Mouse (Mus musculus) spleen, adult 2 months (tissue): ENCODE data around the gene Tlx2. TPM values are rescaled to one million over a fixed set of nuclear protein-coding genes. Genes with fewer than 3 reads are reported as not detected.
A peak's percentile ranks its signal among the peaks of the same experiment; 100 is the strongest.

Experiments used
- DNase-seq, 2 experiments: peaks; one replicate each; pipeline versions ENCODE4 v3.0.0 to v3.0.0-alpha.2; 2012 to 2021; ENCODE audit warnings: low spot score in 2 of 2, low read depth in 1 of 2
- H3K27ac ChIP-seq: fragments of 200-500 bp; 2 replicates; pipeline ENCODE4 v1.5.1; 2012; ENCODE audit warnings: low read length, inconsistent platforms; ENCODE audit not compliant: insufficient read depth
- H3K27me3 ChIP-seq: fragments of 200-500 bp; 2 replicates; pipeline ENCODE4 v1.6.1; 2012; ENCODE audit warnings: mild to moderate bottlenecking, moderate library complexity, low read length, inconsistent platforms; ENCODE audit not compliant: control insufficient read depth, insufficient read depth
- H3K36me3 ChIP-seq: fragments of 200-500 bp; 2 replicates; pipeline ENCODE4 v1.6.1; 2012; ENCODE audit warnings: mild to moderate bottlenecking, low read length, inconsistent platforms; ENCODE audit not compliant: control insufficient read depth, insufficient read depth
- H3K4me1 ChIP-seq: fragments of 200-500 bp; 2 replicates; pipeline ENCODE4 v1.6.1; 2011; ENCODE audit warnings: inconsistent platforms; ENCODE audit not compliant: control insufficient read depth, insufficient read depth, insufficient read length
- H3K4me3 ChIP-seq: fragments of 200-500 bp; 2 replicates; pipeline ENCODE4 v1.5.1; 2011; ENCODE audit warnings: mild to moderate bottlenecking, inconsistent platforms; ENCODE audit not compliant: insufficient read depth, insufficient read length; ENCODE audit errors: extremely low read depth
- CTCF ChIP-seq: fragments of 200-500 bp; IDR thresholded peaks from 2 replicates; pipeline ENCODE4 v1.5.1; 2011; ENCODE audit warnings: mild to moderate bottlenecking, inconsistent platforms; ENCODE audit not compliant: insufficient read depth, insufficient read length, insufficient replicate concordance; ENCODE audit errors: extremely low read depth
- POLR2A ChIP-seq: fragments of 200-500 bp; IDR thresholded peaks from 2 replicates; pipeline ENCODE4 v1.6.1; 2011; ENCODE audit warnings: low read depth, low read length, inconsistent platforms
- WGBS: fragments of 180-500 bp; shearing (Covaris S2); methylation state at CpG from one replicate; pipeline ENCODE4 v1.1.7; 2018; 5-methylcytosine and 5-hydroxymethylcytosine counted together
- polyA plus RNA-seq: library from polyadenylated mRNA; depleted of rRNA; stranded (reverse); fragments of >200 nt; gene quantifications from 2 replicates; pipeline ENCODE4 v1.2.3, GENCODE M21; 2012

Gene Tlx2
- polyA plus RNA-seq, 1 experiment = 0.16 TPM

DNA sequence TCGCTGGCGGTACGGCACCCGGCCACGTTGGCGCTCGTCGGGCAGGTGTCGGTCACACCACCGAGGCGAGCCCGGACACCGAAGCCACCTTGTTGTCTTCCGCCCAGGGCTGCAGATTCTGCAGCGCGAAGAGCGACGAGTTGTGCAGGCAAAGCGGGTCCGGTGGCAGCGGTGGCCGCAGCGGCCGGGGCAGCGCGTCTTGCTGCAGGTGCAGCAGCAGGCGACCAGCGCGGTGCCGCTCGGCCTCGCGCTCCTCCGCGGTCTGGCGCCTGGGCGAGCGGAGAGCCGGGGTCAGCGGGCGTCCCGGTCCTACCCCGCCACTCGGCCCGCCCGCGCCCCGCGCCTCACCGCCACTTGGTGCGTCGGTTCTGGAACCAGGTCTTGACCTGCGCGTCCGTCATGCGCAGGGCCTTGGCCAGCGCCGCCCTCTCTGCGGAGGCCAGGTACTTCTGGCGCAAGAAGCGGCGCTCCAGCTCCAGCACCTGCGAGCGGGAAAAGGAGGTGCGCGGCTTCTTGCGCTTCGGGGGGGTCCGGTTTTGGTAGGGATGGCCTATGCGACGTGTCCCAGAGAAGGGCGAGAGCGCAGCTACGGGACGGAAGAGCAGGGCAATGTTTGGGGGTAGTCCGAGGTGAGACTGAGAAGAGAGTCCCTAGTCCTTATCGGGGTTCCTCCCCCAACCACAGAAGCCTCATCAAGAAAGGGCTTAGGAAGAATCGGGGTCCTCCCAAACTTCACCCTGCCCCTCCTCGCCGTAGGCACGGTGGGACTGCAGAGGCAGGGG is 1.2 kb downstream of the Tlx2 start:
- peaks cover 33% of the 10 kb centered on the region for H3K27me3 ChIP-seq
- DNase-seq = no peak
- no peaks in the 10 kb centered on the region for H3K36me3 ChIP-seq
- TF ChIP-seq CTCF = no peak
- TF ChIP-seq POLR2A = no peak
- H3K4me1 ChIP-seq = peaks cover 26% of the 10 kb centered on the region
- H3K4me3 ChIP-seq = 0 out of 2 replicates have a peak overlapping the region, but pooled peaks have one; percentile 3
- no peak overlapping the region for H3K27ac ChIP-seq
- 3% methylated on average over 81 of the region's 81 CpGs for WGBS

DNA sequence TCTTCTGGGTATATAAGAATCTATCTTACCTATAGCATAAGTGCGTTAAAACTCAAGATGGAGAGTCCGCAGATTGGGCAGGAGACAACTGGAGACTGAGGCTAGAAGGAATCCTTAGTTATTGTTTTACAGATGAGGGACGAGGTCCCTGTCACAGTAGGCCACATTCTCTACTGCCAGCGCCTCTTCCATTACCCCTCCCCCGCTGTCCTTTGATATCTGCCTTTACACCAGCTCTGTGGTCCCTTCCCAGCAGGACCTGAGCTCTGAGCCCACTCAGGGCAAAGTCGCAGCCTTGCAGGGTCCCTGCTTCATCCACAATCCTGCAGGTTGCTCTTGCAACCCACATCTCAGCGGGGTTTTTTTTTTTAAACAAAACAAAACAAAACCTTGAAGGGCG is 1.9 kb downstream of the Tlx2 start:
- H3K27ac ChIP-seq = no peak overlapping the region
- DNase-seq = no peak
- 50% methylated on average over 8 of the region's 8 CpGs for WGBS
- peaks cover 33% of the 10 kb centered on the region for H3K27me3 ChIP-seq
- H3K36me3 ChIP-seq = no peaks in the 10 kb centered on the region
- peaks cover 26% of the 10 kb centered on the region for H3K4me1 ChIP-seq
- TF ChIP-seq POLR2A (no peak), CTCF (no peak)
- no peak overlapping the region for H3K4me3 ChIP-seq

DNA sequence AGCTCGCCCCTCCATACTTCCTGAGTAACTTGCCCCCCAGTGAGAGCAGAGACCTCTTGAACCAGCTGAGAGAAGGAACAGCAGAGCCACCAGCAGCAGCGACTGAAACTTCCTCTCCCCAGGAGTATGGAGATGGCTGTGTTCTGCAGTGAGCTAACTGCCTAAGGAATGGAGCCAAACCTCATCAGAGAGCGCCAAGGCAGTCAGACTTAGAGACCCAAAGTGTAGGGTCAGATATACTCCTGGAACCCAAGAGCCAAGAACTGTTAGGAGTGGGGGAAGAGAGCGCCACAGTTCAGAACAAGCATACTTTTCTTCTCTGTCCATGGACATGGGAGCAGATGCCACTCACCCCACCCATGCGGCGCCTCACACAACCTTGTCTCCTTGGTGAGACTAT is 3.7 kb downstream of the Tlx2 start:
- Histone ChIP-seq H3K36me3 (no peaks in the 10 kb centered on the region), H3K27ac (no peak overlapping the region), H3K4me3 (no peak overlapping the region), H3K27me3 (peaks cover 29% of the 10 kb centered on the region), H3K4me1 (peaks cover 26% of the 10 kb centered on the region)
- WGBS = 38% methylated on average over 6 of the region's 6 CpGs
- TF ChIP-seq POLR2A = no peak
- TF ChIP-seq CTCF = no peak
- no peak for DNase-seq

DNA sequence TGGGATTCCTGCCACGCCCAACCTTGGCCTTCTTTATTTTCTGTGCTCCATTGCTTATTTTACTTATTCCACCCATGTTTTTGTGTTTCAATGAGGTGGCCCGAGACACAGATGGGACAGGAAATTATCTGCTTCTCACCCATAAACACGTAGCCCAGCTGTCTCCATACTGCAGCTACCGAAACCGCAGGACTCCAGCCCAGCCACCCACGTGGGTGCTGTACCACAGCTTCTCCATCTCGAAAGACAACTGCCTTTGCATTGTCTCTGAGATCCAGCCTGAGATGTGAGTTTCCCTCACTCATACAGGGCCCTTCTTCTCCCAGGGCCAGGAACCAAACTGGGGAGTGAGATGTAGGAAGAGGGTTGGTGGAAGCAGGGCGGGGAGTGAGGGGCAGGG is 4.1 kb downstream of the Tlx2 start:
- H3K4me1 ChIP-seq = peaks cover 22% of the 10 kb centered on the region
- H3K27me3 ChIP-seq = peaks cover 25% of the 10 kb centered on the region
- DNase-seq = no peak
- no peak for TF ChIP-seq POLR2A
- TF ChIP-seq CTCF = no peak
- H3K27ac ChIP-seq = no peak overlapping the region
- H3K36me3 ChIP-seq = no peaks in the 10 kb centered on the region
- WGBS = 31% methylated on average over 8 of the region's 8 CpGs
- no peak overlapping the region for H3K4me3 ChIP-seq

DNA sequence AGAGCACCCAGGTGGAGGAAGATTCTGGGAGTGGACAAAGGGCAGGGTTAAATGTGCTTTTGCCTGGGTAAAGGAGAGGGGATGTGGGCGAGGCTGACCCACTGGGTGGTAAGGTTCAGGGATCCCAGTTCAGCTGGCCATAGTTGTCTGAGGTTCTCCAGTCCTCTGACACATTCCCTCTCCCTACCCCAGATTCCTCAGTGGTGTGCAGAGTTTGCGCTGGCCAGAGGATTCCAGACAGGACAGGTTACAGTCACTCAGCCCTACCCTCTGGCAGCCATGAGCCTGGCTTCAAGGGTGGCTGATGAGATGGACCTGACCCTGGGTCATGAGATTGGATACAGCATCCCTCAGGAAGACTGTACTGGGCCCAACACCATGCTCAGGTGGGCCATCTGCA is 11.4 kb downstream of the Tlx2 start:
- Histone ChIP-seq H3K36me3 (peaks cover 11% of the 10 kb centered on the region), H3K27me3 (no peaks in the 10 kb centered on the region), H3K27ac (no peak overlapping the region), H3K4me1 (peaks cover 4% of the 10 kb centered on the region; the same call in 1 of the 2 replicates), H3K4me3 (no peak overlapping the region)
- no peak for DNase-seq
- WGBS = 98% methylated on average over 2 of the region's 2 CpGs
- TF ChIP-seq CTCF (no peak), POLR2A (no peak)

DNA sequence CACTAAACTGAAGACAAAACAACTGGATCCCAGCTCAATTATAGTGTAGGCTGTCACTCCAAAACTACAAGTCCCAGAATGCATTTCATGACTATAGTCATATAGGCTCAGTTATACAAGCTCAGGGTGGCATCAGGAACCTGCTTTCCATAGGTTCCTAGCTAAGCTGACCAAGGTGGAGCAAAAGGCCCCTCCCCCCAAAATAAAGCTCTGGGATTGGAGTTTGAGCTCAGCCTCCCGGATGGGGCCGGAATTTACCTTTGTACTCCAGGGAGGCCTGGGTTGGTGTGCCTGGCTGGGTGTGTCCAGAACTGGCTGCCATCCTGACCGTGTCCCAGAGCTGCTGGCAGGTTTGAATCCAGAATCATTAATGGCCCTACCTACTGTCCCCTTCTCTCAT is 12.3 kb downstream of the Tlx2 start, which contains the start of gene Dqx1:
Dqx1 (plus strand) TSS at position 55 of the 400 bp plus-strand sequence.
- 94% methylated on average over 3 of the region's 3 CpGs for WGBS
- Histone ChIP-seq H3K4me1 (peaks cover 7% of the 10 kb centered on the region; the same call in 1 of the 2 replicates), H3K27ac (no peak within 1 kb of the TSS), H3K4me3 (no peak within 1 kb of the TSS), H3K27me3 (no peaks in the 10 kb centered on the region), H3K36me3 (peaks cover 11% of the 10 kb centered on the region)
- no peak for TF ChIP-seq POLR2A
- TF ChIP-seq CTCF = no peak
- no peak for DNase-seq

DNA sequence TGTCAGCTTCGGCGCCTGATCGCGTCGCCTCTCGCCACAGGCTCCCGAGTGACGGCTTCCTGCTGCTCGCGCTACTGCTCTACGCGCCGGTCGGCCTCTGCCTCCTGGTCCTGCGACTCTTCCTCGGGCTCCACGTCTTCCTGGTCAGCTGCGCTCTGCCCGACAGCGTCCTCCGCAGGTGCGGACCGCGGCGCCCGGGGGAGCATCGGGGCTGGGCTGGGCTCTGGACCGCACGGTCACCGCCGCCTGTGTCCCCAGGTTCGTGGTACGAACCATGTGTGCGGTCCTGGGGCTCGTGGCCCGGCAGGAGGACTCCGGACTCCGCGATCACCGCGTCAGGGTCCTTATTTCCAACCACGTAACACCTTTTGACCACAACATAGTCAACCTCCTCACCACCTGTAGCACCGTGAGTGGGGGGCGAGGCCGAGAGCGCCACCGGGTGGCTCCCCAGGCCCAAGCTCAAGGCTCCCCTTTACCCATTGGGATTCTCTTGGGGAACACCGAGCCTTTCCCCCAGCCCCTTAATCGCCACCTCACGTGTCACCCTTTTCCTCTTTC is 15.1 kb downstream of the Tlx2 start, which contains the start of gene Htra2:
Htra2 (minus strand) TSS at position 403 of the 561 bp plus-strand sequence.
- Histone ChIP-seq H3K4me1 (peaks cover 7% of the 10 kb centered on the region; the same call in 1 of the 2 replicates), H3K4me3 (peak within 1 kb of the TSS; percentile 93), H3K36me3 (peaks cover 15% of the 10 kb centered on the region), H3K27me3 (no peaks in the 10 kb centered on the region), H3K27ac (peak within 1 kb of the TSS; percentile 90)
- no peak for TF ChIP-seq POLR2A
- 0 out of 2 replicates have a peak, but pooled peaks have one; percentile 42 for TF ChIP-seq CTCF
- WGBS = under 1% methylated on average over 46 of the region's 50 CpGs
- peak in 1 of 2 experiments; percentile 51 for DNase-seq
